Mouse (Mus musculus): ENCODE data around the gene Actg2. TPM values are rescaled to one million over a fixed set of nuclear protein-coding genes. Genes with fewer than 3 reads are reported as not detected.
A peak's percentile ranks its signal among the peaks of the same experiment; 100 is the strongest.

Gene Actg2
- polyA plus RNA-seq, 1 experiment from 2014 or later, result 10.7 TPM

DNA sequence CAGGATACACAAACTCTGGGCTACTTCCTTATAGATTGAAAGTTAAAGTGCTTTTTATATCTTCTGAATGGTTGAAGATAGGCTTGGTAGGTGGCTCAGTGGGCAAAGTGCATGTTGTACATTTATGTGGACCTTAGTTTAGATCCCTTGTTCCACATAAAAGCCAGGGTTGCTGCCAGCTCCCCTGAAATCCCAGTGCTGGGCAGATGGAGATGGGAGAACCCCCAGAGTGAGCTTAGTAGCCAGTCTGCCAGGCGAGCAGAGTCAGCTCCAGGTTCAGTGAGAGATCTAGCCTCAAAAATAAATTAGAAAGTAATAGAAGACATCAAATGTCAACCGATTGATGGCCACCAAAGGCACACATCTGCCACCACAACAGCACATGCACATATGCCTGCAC, 3.5 kb downstream of the Actg2 start:
- no peaks in the 10 kb centered on the region for H3K4me1 ChIP-seq (ENCODE audit: control insufficient read depth, insufficient read depth, low read length)
- ATAC-seq (replicated peaks; ENCODE audit: insufficient number of reproducible peaks, low FRiP score, low TSS enrichment), result no peak
- H3K36me3 ChIP-seq (ENCODE audit: control insufficient read depth, insufficient read depth, low read length), result no peaks in the 10 kb centered on the region
- no peaks in the 10 kb centered on the region for H3K9me3 ChIP-seq (replicated peaks; ENCODE audit: control insufficient read depth, low read length)
- H3K27me3 ChIP-seq (ENCODE audit: control insufficient read depth, insufficient read depth, low read length), result no peaks in the 10 kb centered on the region
- H3K27ac ChIP-seq (ENCODE audit: low read depth, low read length), result no peak overlapping the region
- no peak overlapping the region for H3K9ac ChIP-seq (ENCODE audit: low read depth, low read length)
- H3K4me3 ChIP-seq (ENCODE audit: low read depth, low read length), result no peak overlapping the region
- H3K4me2 ChIP-seq, result no peak overlapping the region
- WGBS (ENCODE audit: insufficient replicate concordance), result 71% methylated on average over 2 of the region's 2 CpGs

DNA sequence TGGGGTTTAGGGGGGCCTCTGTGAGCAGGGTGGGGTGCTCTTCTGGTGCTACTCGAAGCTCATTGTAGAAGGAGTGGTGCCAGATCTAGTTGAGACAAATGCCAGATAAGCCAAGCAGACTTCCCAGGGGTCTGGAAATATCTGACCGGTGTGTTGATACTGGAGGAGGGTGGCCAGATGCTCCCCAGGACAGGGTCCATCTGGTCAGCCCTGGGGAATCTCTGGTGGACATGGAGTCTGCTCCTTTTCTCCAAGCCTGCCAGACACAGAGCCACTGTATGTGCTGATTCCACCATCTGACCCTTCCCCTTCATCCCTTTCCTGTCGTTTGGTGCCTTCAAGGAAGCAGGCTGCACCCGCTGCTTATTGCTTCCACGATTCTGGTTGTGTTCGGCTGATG, 12.9 kb downstream of the Actg2 start:
- peak overlapping the region; percentile 49 for H3K4me2 ChIP-seq
- H3K27ac ChIP-seq (ENCODE audit: low read depth, low read length), result 0 out of 2 replicates have a peak overlapping the region, but pooled peaks have one; percentile 12
- WGBS (ENCODE audit: insufficient replicate concordance), result 16% methylated on average over 6 of the region's 6 CpGs

DNA sequence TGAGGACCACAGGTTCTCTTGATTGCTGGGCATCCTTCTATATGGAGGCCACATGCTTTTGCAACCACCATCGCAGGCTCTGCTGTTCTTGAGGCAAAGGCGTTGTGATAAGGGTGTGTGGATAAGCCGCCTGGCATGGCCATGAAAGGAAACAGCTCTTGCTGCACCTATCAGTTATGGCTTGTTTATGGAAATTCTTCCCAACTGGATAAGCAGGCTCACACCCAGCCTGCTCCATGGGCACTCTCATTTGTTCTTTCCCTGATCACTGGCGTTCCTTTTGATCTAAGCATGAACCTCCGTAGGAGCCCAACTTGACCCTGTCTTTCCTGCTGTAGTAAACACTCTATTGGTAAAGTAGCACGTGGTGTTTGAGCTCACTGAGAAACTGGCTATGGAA, 14.3 kb downstream of the Actg2 start:
- H3K27ac ChIP-seq (ENCODE audit: low read depth, low read length), result peak overlapping the region; percentile 57; the same call in 1 of the 2 replicates
- ATAC-seq (replicated peaks; ENCODE audit: insufficient number of reproducible peaks, low FRiP score, low TSS enrichment), result no peak

More for the DNA sequence above, 12.9 kb downstream of the Actg2 start:
- H3K4me3 ChIP-seq (ENCODE audit: low read depth, low read length), result no peak overlapping the region; the same call in 1 of the 2 replicates
- no peak for ATAC-seq (replicated peaks; ENCODE audit: insufficient number of reproducible peaks, low FRiP score, low TSS enrichment)
- no peaks in the 10 kb centered on the region for H3K36me3 ChIP-seq (ENCODE audit: control insufficient read depth, insufficient read depth, low read length)
- peaks cover 15% of the 10 kb centered on the region for H3K4me1 ChIP-seq (ENCODE audit: control insufficient read depth, insufficient read depth, low read length)
- no peaks in the 10 kb centered on the region for H3K9me3 ChIP-seq (replicated peaks; ENCODE audit: control insufficient read depth, low read length)
- no peaks in the 10 kb centered on the region for H3K27me3 ChIP-seq (ENCODE audit: control insufficient read depth, insufficient read depth, low read length)
- no peak overlapping the region for H3K9ac ChIP-seq (ENCODE audit: low read depth, low read length)

DNA sequence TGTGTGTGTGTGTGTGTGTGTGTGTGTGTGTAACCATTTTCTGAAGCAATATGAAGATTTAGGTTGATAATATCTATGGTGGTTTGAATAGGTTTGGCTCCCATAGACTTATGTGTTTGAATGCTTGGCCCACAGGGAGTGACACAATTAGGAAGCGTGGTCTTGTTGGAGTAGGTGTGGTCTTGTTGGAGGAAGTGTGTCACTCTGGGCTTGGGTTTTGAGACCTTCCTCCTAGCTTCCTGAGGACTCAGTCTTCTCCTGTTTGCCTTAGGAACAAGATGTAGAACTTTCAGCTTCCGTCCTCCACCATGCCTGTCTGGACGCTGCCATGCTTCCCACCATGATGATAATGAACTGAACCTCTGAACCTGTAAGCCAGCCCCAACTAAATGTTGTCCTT, 17.4 kb downstream of the Actg2 start:
- no peak for ATAC-seq (replicated peaks; ENCODE audit: insufficient number of reproducible peaks, low FRiP score, low TSS enrichment)
- Histone ChIP-seq H3K36me3 (ENCODE audit: control insufficient read depth, insufficient read depth, low read length) (no peaks in the 10 kb centered on the region), H3K27me3 (ENCODE audit: control insufficient read depth, insufficient read depth, low read length) (no peaks in the 10 kb centered on the region), H3K4me2 (no peak overlapping the region), H3K9me3 (replicated peaks; ENCODE audit: control insufficient read depth, low read length) (no peaks in the 10 kb centered on the region), H3K4me1 (ENCODE audit: control insufficient read depth, insufficient read depth, low read length) (peaks cover 11% of the 10 kb centered on the region), H3K9ac (ENCODE audit: low read depth, low read length) (no peak overlapping the region), H3K4me3 (ENCODE audit: low read depth, low read length) (no peak overlapping the region), H3K27ac (ENCODE audit: low read depth, low read length) (no peak overlapping the region)
- 88% methylated on average over 3 of the region's 3 CpGs for WGBS (ENCODE audit: insufficient replicate concordance)

More for the DNA sequence above, 14.3 kb downstream of the Actg2 start:
- Histone ChIP-seq H3K4me2 (no peak overlapping the region), H3K27me3 (ENCODE audit: control insufficient read depth, insufficient read depth, low read length) (no peaks in the 10 kb centered on the region), H3K36me3 (ENCODE audit: control insufficient read depth, insufficient read depth, low read length) (no peaks in the 10 kb centered on the region), H3K4me1 (ENCODE audit: control insufficient read depth, insufficient read depth, low read length) (peaks cover 15% of the 10 kb centered on the region), H3K4me3 (ENCODE audit: low read depth, low read length) (no peak overlapping the region), H3K9ac (ENCODE audit: low read depth, low read length) (no peak overlapping the region), H3K9me3 (replicated peaks; ENCODE audit: control insufficient read depth, low read length) (no peaks in the 10 kb centered on the region)
- WGBS (ENCODE audit: insufficient replicate concordance), result 22% methylated on average over 6 of the region's 6 CpGs

DNA sequence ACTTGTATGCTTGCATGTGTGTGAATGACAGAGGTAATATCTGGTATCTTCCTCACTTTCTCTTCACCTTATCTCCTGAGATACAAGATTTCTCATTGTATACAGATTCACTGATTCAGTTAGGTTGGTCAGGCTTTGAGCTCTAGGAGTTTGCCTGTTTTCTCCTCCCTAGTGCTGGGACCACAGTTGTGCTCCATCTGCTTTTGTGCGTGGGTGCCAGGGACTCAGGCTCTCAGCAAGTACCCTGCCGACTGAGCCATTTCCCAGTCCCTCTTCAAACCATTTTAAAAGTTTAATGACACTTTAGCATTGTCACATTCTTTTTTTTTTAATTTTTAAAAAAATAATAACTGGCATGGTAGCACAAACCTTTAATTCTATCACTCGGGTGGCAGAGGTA, 20.9 kb downstream of the Actg2 start:
- Histone ChIP-seq H3K9me3 (replicated peaks; ENCODE audit: control insufficient read depth, low read length) (no peaks in the 10 kb centered on the region), H3K4me2 (no peak overlapping the region), H3K9ac (ENCODE audit: low read depth, low read length) (no peak overlapping the region), H3K4me3 (ENCODE audit: low read depth, low read length) (no peak overlapping the region), H3K27ac (ENCODE audit: low read depth, low read length) (no peak overlapping the region), H3K36me3 (ENCODE audit: control insufficient read depth, insufficient read depth, low read length) (no peaks in the 10 kb centered on the region), H3K4me1 (ENCODE audit: control insufficient read depth, insufficient read depth, low read length) (no peaks in the 10 kb centered on the region), H3K27me3 (ENCODE audit: control insufficient read depth, insufficient read depth, low read length) (no peaks in the 10 kb centered on the region)
- 66% methylated on average over 3 of the region's 3 CpGs for WGBS (ENCODE audit: insufficient replicate concordance)
- ATAC-seq (replicated peaks; ENCODE audit: insufficient number of reproducible peaks, low FRiP score, low TSS enrichment), result no peak

GRCm38 (mm10) chr6:83512495-83512894, 23.6 kb downstream of the Actg2 start:
- no peak overlapping the region for H3K27ac ChIP-seq (ENCODE audit: low read depth, low read length)
- no peak overlapping the region for H3K9ac ChIP-seq (ENCODE audit: low read depth, low read length)
- no peak overlapping the region for H3K4me3 ChIP-seq (ENCODE audit: low read depth, low read length)
- H3K9me3 ChIP-seq (replicated peaks; ENCODE audit: control insufficient read depth, low read length), result no peaks in the 10 kb centered on the region
- no peaks in the 10 kb centered on the region for H3K4me1 ChIP-seq (ENCODE audit: control insufficient read depth, insufficient read depth, low read length)
- 31% methylated on average over 1 of the region's 1 CpGs for WGBS (ENCODE audit: insufficient replicate concordance)
- no peak overlapping the region for H3K4me2 ChIP-seq
- ATAC-seq (replicated peaks; ENCODE audit: insufficient number of reproducible peaks, low FRiP score, low TSS enrichment), result no peak
- H3K36me3 ChIP-seq (ENCODE audit: control insufficient read depth, insufficient read depth, low read length), result no peaks in the 10 kb centered on the region
- H3K27me3 ChIP-seq (ENCODE audit: control insufficient read depth, insufficient read depth, low read length), result no peaks in the 10 kb centered on the region

DNA sequence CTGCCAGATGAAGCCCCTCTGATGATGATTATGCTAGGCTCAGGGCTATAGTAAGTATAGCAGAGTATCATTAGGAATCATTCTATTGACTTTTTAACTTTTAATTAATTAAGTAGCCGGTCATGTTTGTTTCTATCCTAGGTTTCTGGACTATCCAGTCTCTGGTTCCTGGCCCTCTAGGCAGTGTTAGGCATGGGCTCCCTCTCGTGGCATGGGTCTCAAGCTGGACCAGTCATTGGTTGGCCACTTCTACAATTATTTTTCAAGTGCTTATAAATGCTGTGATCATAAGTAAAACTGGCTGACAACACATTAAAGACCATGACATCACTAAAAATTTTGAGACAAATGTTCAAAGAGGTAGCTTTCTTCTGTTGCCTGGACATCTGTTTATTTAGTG, 25.9 kb downstream of the Actg2 start:
- Histone ChIP-seq H3K4me3 (ENCODE audit: low read depth, low read length) (no peak overlapping the region), H3K9me3 (replicated peaks; ENCODE audit: control insufficient read depth, low read length) (no peaks in the 10 kb centered on the region), H3K27ac (ENCODE audit: low read depth, low read length) (no peak overlapping the region), H3K4me2 (no peak overlapping the region), H3K27me3 (ENCODE audit: control insufficient read depth, insufficient read depth, low read length) (no peaks in the 10 kb centered on the region), H3K4me1 (ENCODE audit: control insufficient read depth, insufficient read depth, low read length) (peaks cover 9% of the 10 kb centered on the region; the same call in 1 of the 2 replicates), H3K36me3 (ENCODE audit: control insufficient read depth, insufficient read depth, low read length) (no peaks in the 10 kb centered on the region), H3K9ac (ENCODE audit: low read depth, low read length) (no peak overlapping the region)
- ATAC-seq (replicated peaks; ENCODE audit: insufficient number of reproducible peaks, low FRiP score, low TSS enrichment), result no peak
- WGBS (ENCODE audit: insufficient replicate concordance), result 60% methylated on average over 2 of the region's 2 CpGs

DNA sequence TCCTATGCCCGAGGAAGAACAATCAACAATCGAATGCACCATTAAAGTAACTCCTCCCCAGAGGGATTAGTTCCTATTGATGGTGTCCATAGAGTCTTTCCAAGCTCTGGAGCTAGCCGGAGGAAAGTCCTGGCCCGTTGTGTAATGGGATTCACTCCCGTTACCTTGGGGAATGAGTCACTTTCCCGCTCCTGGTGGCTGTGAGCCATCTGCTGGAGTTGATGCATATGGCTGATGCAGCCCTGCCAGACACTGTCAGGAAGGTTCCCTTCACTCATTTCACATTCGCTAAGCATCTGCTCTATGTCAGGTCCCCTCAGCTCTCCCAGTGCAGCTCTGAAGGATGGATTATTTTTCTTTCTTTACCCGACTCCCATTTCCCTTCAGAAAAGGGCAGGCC, 26.6 kb downstream of the Actg2 start:
- H3K4me2 ChIP-seq, result no peak overlapping the region
- no peak for ATAC-seq (replicated peaks; ENCODE audit: insufficient number of reproducible peaks, low FRiP score, low TSS enrichment)
- H3K4me1 ChIP-seq (ENCODE audit: control insufficient read depth, insufficient read depth, low read length), result peaks cover 9% of the 10 kb centered on the region; the same call in 1 of the 2 replicates
- no peaks in the 10 kb centered on the region for H3K27me3 ChIP-seq (ENCODE audit: control insufficient read depth, insufficient read depth, low read length)
- WGBS (ENCODE audit: insufficient replicate concordance), result 40% methylated on average over 8 of the region's 8 CpGs
- H3K9ac ChIP-seq (ENCODE audit: low read depth, low read length), result no peak overlapping the region
- H3K9me3 ChIP-seq (replicated peaks; ENCODE audit: control insufficient read depth, low read length), result no peaks in the 10 kb centered on the region
- no peak overlapping the region for H3K4me3 ChIP-seq (ENCODE audit: low read depth, low read length)
- H3K36me3 ChIP-seq (ENCODE audit: control insufficient read depth, insufficient read depth, low read length), result no peaks in the 10 kb centered on the region
- H3K27ac ChIP-seq (ENCODE audit: low read depth, low read length), result no peak overlapping the region

DNA sequence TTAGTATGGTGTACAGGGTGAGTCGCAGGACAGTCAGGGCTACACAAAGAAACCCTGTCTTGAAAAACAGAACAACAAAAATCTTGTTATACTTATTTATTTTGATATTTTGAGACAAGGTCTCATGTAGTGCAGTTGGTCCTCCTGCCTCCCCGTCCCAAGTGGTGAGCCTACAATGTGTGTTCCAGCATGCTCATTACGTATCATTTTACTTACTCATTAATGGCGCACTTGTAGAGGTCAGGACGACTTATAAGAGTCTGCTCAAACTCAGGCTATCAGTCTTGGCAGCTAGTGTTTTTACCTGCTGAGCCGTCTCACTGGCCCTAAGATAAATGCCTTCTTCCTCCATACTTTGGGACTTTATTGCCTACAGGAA, 28.9 kb downstream of the Actg2 start:
- H3K4me1 ChIP-seq (ENCODE audit: control insufficient read depth, insufficient read depth, low read length), result peaks cover 11% of the 10 kb centered on the region; the same call in 1 of the 2 replicates
- no peaks in the 10 kb centered on the region for H3K9me3 ChIP-seq (replicated peaks; ENCODE audit: control insufficient read depth, low read length)
- WGBS (ENCODE audit: insufficient replicate concordance), result 29% methylated on average over 6 of the region's 6 CpGs
- H3K36me3 ChIP-seq (ENCODE audit: control insufficient read depth, insufficient read depth, low read length), result no peaks in the 10 kb centered on the region
- peak overlapping the region; percentile 93 for H3K9ac ChIP-seq (ENCODE audit: low read depth, low read length)
- no peaks in the 10 kb centered on the region for H3K27me3 ChIP-seq (ENCODE audit: control insufficient read depth, insufficient read depth, low read length)
- H3K27ac ChIP-seq (ENCODE audit: low read depth, low read length), result peak overlapping the region; percentile 98
- peak overlapping the region; percentile 77 for H3K4me3 ChIP-seq (ENCODE audit: low read depth, low read length)
- no peak for ATAC-seq (replicated peaks; ENCODE audit: insufficient number of reproducible peaks, low FRiP score, low TSS enrichment)
- peak overlapping the region; percentile 81 for H3K4me2 ChIP-seq
